Mouse (Mus musculus): ENCODE data around the gene Abca5. TPM values are rescaled to one million over a fixed set of nuclear protein-coding genes. Genes with fewer than 3 reads are reported as not detected.

Abca5 gene
- polyA plus RNA-seq (2015; fragmentation: Nextera tagmentation; extraction: Ambion mirVana) = 4.2 TPM in 2 replicates

- Histone ChIP-seq H3K27me3 (peaks cover 5% of the 10 kb centered on the region; the same call in 1 of the 2 replicates), H3K4me2 (peak within 1 kb of the TSS; percentile 94), H3K4me3 (peak within 1 kb of the TSS; percentile 94), H3K9ac (peak within 1 kb of the TSS; percentile 66), H3K9me3 (no peaks in the 10 kb centered on the region), H3K36me3 (no peaks in the 10 kb centered on the region), H3K27ac (peak within 1 kb of the TSS; percentile 24; the same call in 1 of the 2 replicates), H3K4me1 (peaks cover 10% of the 10 kb centered on the region; the same call in 1 of the 2 replicates)
- WGBS = under 1% methylated on average over 91 of the region's 95 CpGs
- ATAC-seq (ENCODE audit: borderline replicate concordance, extremely low read depth, low FRiP score, low TSS enrichment) = peak; percentile 94
These were observed at the start of gene Abca5 for GRCm38 (mm10) chr11:110337289-110338245. Gene Abca5 (minus strand): TSS chr11:110337716.

- H3K4me3 ChIP-seq = no peak overlapping the region
- H3K9ac ChIP-seq = no peak overlapping the region
- H3K4me2 ChIP-seq = no peak overlapping the region
- H3K27ac ChIP-seq = no peak overlapping the region
- no peaks in the 10 kb centered on the region for H3K27me3 ChIP-seq
- 85% methylated on average over 2 of the region's 2 CpGs for WGBS
- H3K4me1 ChIP-seq = 0 out of 2 replicates have a peak, but pooled peaks cover under 1% of the 10 kb centered on the region
- no peaks in the 10 kb centered on the region for H3K9me3 ChIP-seq
- H3K36me3 ChIP-seq = no peaks in the 10 kb centered on the region
- no peak for ATAC-seq (ENCODE audit: borderline replicate concordance, extremely low read depth, low FRiP score, low TSS enrichment)
These were observed 48.0 kb upstream of the Abca5 start for GRCm38 (mm10) chr11:110385487-110385886.

GRCm38 (mm10) chr11:110380310-110380668 lies 42.8 kb upstream of the Abca5 start:
- H3K9ac ChIP-seq = no peak overlapping the region
- 15% methylated on average over 15 of the region's 15 CpGs for WGBS
- H3K4me3 ChIP-seq = peak overlapping the region; percentile 32
- H3K27me3 ChIP-seq = no peaks in the 10 kb centered on the region
- no peaks in the 10 kb centered on the region for H3K9me3 ChIP-seq
- no peaks in the 10 kb centered on the region for H3K36me3 ChIP-seq
- peak overlapping the region; percentile 76 for H3K4me2 ChIP-seq
- H3K4me1 ChIP-seq = peaks cover 9% of the 10 kb centered on the region; the same call in 1 of the 2 replicates
- no peak overlapping the region for H3K27ac ChIP-seq
- peak; percentile 52; the same call in 1 of the 2 replicates for ATAC-seq (ENCODE audit: borderline replicate concordance, extremely low read depth, low FRiP score, low TSS enrichment)

GRCm38 (mm10) chr11:110379661-110380309 lies 42.3 kb upstream of the Abca5 start:
- no peaks in the 10 kb centered on the region for H3K36me3 ChIP-seq
- H3K4me1 ChIP-seq = peaks cover 9% of the 10 kb centered on the region; the same call in 1 of the 2 replicates
- peak; percentile 93 for ATAC-seq (ENCODE audit: borderline replicate concordance, extremely low read depth, low FRiP score, low TSS enrichment)
- 0 out of 2 replicates have a peak overlapping the region, but pooled peaks have one; percentile 1 for H3K9ac ChIP-seq
- H3K4me2 ChIP-seq = peak overlapping the region; percentile 76
- H3K4me3 ChIP-seq = peak overlapping the region; percentile 32
- no peaks in the 10 kb centered on the region for H3K9me3 ChIP-seq
- WGBS = 4% methylated on average over 20 of the region's 20 CpGs
- H3K27me3 ChIP-seq = no peaks in the 10 kb centered on the region
- peak overlapping the region; percentile 45 for H3K27ac ChIP-seq

- no peak overlapping the region for H3K9ac ChIP-seq
- H3K4me3 ChIP-seq = no peak overlapping the region
- no peak overlapping the region for H3K27ac ChIP-seq
- no peak overlapping the region for H3K4me2 ChIP-seq
- H3K9me3 ChIP-seq = no peaks in the 10 kb centered on the region
- no peaks in the 10 kb centered on the region for H3K4me1 ChIP-seq
- no peak for ATAC-seq (ENCODE audit: borderline replicate concordance, extremely low read depth, low FRiP score, low TSS enrichment)
- no peaks in the 10 kb centered on the region for H3K27me3 ChIP-seq
- WGBS = 83% methylated on average over 9 of the region's 9 CpGs
- H3K36me3 ChIP-seq = no peaks in the 10 kb centered on the region
These were observed 36.5 kb upstream of the Abca5 start for GRCm38 (mm10) chr11:110374036-110374435.

- Histone ChIP-seq H3K4me3 (no peak overlapping the region), H3K27me3 (no peaks in the 10 kb centered on the region), H3K27ac (no peak overlapping the region), H3K36me3 (no peaks in the 10 kb centered on the region), H3K4me1 (no peaks in the 10 kb centered on the region), H3K4me2 (no peak overlapping the region), H3K9ac (no peak overlapping the region), H3K9me3 (no peaks in the 10 kb centered on the region)
- WGBS = 66% methylated on average over 15 of the region's 15 CpGs
- no peak for ATAC-seq (ENCODE audit: borderline replicate concordance, extremely low read depth, low FRiP score, low TSS enrichment)
These were observed 34.9 kb upstream of the Abca5 start for GRCm38 (mm10) chr11:110372266-110372954.

- Histone ChIP-seq H3K4me3 (no peak overlapping the region), H3K4me2 (no peak overlapping the region), H3K9ac (no peak overlapping the region), H3K27ac (no peak overlapping the region), H3K4me1 (no peaks in the 10 kb centered on the region), H3K9me3 (no peaks in the 10 kb centered on the region), H3K36me3 (no peaks in the 10 kb centered on the region), H3K27me3 (no peaks in the 10 kb centered on the region)
- ATAC-seq (ENCODE audit: borderline replicate concordance, extremely low read depth, low FRiP score, low TSS enrichment) = no peak
- 43% methylated on average over 8 of the region's 8 CpGs for WGBS
These were observed 34.3 kb upstream of the Abca5 start for GRCm38 (mm10) chr11:110371827-110372226.

GRCm38 (mm10) chr11:110369312-110370019 lies 31.9 kb upstream of the Abca5 start:
- Histone ChIP-seq H3K36me3 (no peaks in the 10 kb centered on the region), H3K9me3 (no peaks in the 10 kb centered on the region), H3K27me3 (no peaks in the 10 kb centered on the region), H3K4me1 (no peaks in the 10 kb centered on the region), H3K4me3 (no peak overlapping the region), H3K27ac (no peak overlapping the region), H3K9ac (no peak overlapping the region), H3K4me2 (peak overlapping the region; percentile 36)
- 25% methylated on average over 15 of the region's 15 CpGs for WGBS
- ATAC-seq (ENCODE audit: borderline replicate concordance, extremely low read depth, low FRiP score, low TSS enrichment) = no peak

GRCm38 (mm10) chr11:110367638-110368037 lies 30.1 kb upstream of the Abca5 start:
- Histone ChIP-seq H3K27me3 (no peaks in the 10 kb centered on the region), H3K27ac (no peak overlapping the region), H3K36me3 (no peaks in the 10 kb centered on the region), H3K4me1 (no peaks in the 10 kb centered on the region), H3K9ac (no peak overlapping the region), H3K9me3 (no peaks in the 10 kb centered on the region), H3K4me3 (no peak overlapping the region), H3K4me2 (no peak overlapping the region)
- 85% methylated on average over 13 of the region's 13 CpGs for WGBS
- ATAC-seq (ENCODE audit: borderline replicate concordance, extremely low read depth, low FRiP score, low TSS enrichment) = no peak

GRCm38 (mm10) chr11:110366902-110367301 lies 29.4 kb upstream of the Abca5 start:
- H3K4me2 ChIP-seq = no peak overlapping the region
- no peaks in the 10 kb centered on the region for H3K27me3 ChIP-seq
- no peak for ATAC-seq (ENCODE audit: borderline replicate concordance, extremely low read depth, low FRiP score, low TSS enrichment)
- no peaks in the 10 kb centered on the region for H3K4me1 ChIP-seq
- no peaks in the 10 kb centered on the region for H3K9me3 ChIP-seq
- no peak overlapping the region for H3K4me3 ChIP-seq
- no peak overlapping the region for H3K27ac ChIP-seq
- no peak overlapping the region for H3K9ac ChIP-seq
- no peaks in the 10 kb centered on the region for H3K36me3 ChIP-seq
- 73% methylated on average over 3 of the region's 3 CpGs for WGBS

- WGBS = 79% methylated on average over 3 of the region's 3 CpGs
- H3K9ac ChIP-seq = no peak overlapping the region
- H3K4me3 ChIP-seq = no peak overlapping the region
- ATAC-seq (ENCODE audit: borderline replicate concordance, extremely low read depth, low FRiP score, low TSS enrichment) = no peak
- no peaks in the 10 kb centered on the region for H3K9me3 ChIP-seq
- H3K27ac ChIP-seq = no peak overlapping the region
- H3K4me1 ChIP-seq = no peaks in the 10 kb centered on the region
- H3K27me3 ChIP-seq = no peaks in the 10 kb centered on the region
- H3K36me3 ChIP-seq = no peaks in the 10 kb centered on the region
- no peak overlapping the region for H3K4me2 ChIP-seq
These were observed 27.5 kb upstream of the Abca5 start for GRCm38 (mm10) chr11:110365016-110365415.

Data from lung, embryonic 15.5 days (tissue).